Mouse (Mus musculus): ENCODE measurements around the gene Tle6.

GRCm38 (mm10) chr10:81636338-81636737, 35.5 kb upstream of the Tle6 start:
- TF ChIP-seq CTCF (conservative IDR thresholded peaks at IDR 0.05; ENCODE audit: insufficient read depth, insufficient read length, low read depth, low read length) (no peak), POLR2A (IDR thresholded peaks at IDR 0.05; ENCODE audit: low read depth, low read length) (no peak)

Measured in kidney, adult 2 months (tissue).